Mouse (Mus musculus) ES-E14 (cell line): ENCODE measurements around the gene Pmm2. TPM values are rescaled to one million over a fixed set of nuclear protein-coding genes. Genes with fewer than 3 reads are reported as not detected.

Experiments used
- DNase-seq: peaks from one replicate; pipeline ENCODE4 v3.0.0-alpha.2; 2013; ENCODE audit warnings: low read depth, low spot score
- H3K27ac ChIP-seq: 2 replicates; pipeline ENCODE4 v1.5.1; 2012; ENCODE audit warnings: low read depth, mild to moderate bottlenecking, low read length, moderate library complexity, mixed read lengths; ENCODE audit not compliant: poor library complexity, insufficient read depth, severe bottlenecking
- H3K36me3 ChIP-seq: 2 replicates; pipeline ENCODE4 v1.6.1; 2012; ENCODE audit warnings: mild to moderate bottlenecking, low read length, moderate library complexity, mixed read lengths; ENCODE audit not compliant: control insufficient read depth, poor library complexity, insufficient read depth, severe bottlenecking
- H3K4me1 ChIP-seq, 2 experiments: fragments of 150-350 bp in 1 of 2; sonication (generic) in 1 of 2; 2 replicates each; pipeline ENCODE4 v1.6.1; 2012; ENCODE audit warnings: low read length in 2 of 2, mild to moderate bottlenecking in 1 of 2, mixed read lengths in 1 of 2; ENCODE audit not compliant: control insufficient read depth in 2 of 2, insufficient read depth in 2 of 2, poor library complexity in 1 of 2
- H3K4me3 ChIP-seq, 2 experiments: fragments of 150-350 bp in 1 of 2; sonication (generic) in 1 of 2; 2 replicates each; pipeline ENCODE4 v1.5.1; 2012; ENCODE audit warnings: low read length in 2 of 2, low read depth in 1 of 2, mild to moderate bottlenecking in 1 of 2, mixed read lengths in 1 of 2; ENCODE audit not compliant: insufficient read depth in 1 of 2, poor library complexity in 1 of 2, severe bottlenecking in 1 of 2
- H3K9ac ChIP-seq: 2 replicates; pipeline ENCODE4 v1.6.1; 2012; ENCODE audit warnings: low read depth, mild to moderate bottlenecking, low read length, mixed read lengths; ENCODE audit not compliant: poor library complexity, insufficient read depth, severe bottlenecking
- H3K9me3 ChIP-seq: fragments of 150-350 bp; sonication (generic); 2 replicates; pipeline ENCODE4 v1.6.1; 2012; ENCODE audit warnings: low read depth, mild to moderate bottlenecking, low read length; ENCODE audit not compliant: control insufficient read depth, insufficient read depth
- CHD2 ChIP-seq: IDR thresholded peaks from 2 replicates; pipeline ENCODE4 v1.6.1; 2014; ENCODE audit warnings: mild to moderate bottlenecking, low read depth, low read length, inconsistent platforms
- HCFC1 ChIP-seq: IDR thresholded peaks from 2 replicates; pipeline ENCODE4 v1.6.1; 2012; ENCODE audit warnings: low read length, inconsistent platforms, borderline replicate concordance; ENCODE audit not compliant: insufficient read depth
- MAFK ChIP-seq: IDR thresholded peaks from 2 replicates; pipeline ENCODE4 v1.6.1; 2014; ENCODE audit warnings: mild to moderate bottlenecking, low read depth, low read length, inconsistent platforms; ENCODE audit not compliant: insufficient read depth
- ZC3H11A ChIP-seq: IDR thresholded peaks from 2 replicates; pipeline ENCODE4 v1.6.1; 2012; ENCODE audit warnings: low read depth, mild to moderate bottlenecking, inconsistent platforms, low read length, borderline replicate concordance
- ZNF384 ChIP-seq: IDR thresholded peaks from 2 replicates; pipeline ENCODE4 v1.6.1; 2012; ENCODE audit warnings: low read depth, low read length, inconsistent platforms
- in situ Hi-C, 2 experiments: fragments of 600-800 bp; cut with MboI; formaldehyde crosslinking; loops; one replicate each; pipeline ENCODE4 v1.15.1; 2025; ENCODE audit warnings: low sequenced_read_pairs in 2 of 2, inconsistent platforms in 1 of 2; ENCODE audit not compliant: unreplicated experiment in 2 of 2
- total RNA-seq: library from RNA; depleted of rRNA; stranded (reverse); fragments of 300-350 nt; gene quantifications from 2 replicates; pipeline ENCODE4 v1.2.3, GENCODE M21; 2012; rRNA removed

The Pmm2 gene
- total RNA-seq, 1 experiment, result 34.8 TPM

- TF ChIP-seq CHD2 (no peak), ZC3H11A (no peak), MAFK (no peak), ZNF384 (no peak), HCFC1 (no peak)
- in situ Hi-C loops, result no loop called here
- Histone ChIP-seq H3K4me1 (peaks cover 3 to 20% of the 10 kb centered on the region in 2 experiments; a peak in 2 of 4 replicates), H3K36me3 (peaks cover 75% of the 10 kb centered on the region), H3K9me3 (no peaks in the 10 kb centered on the region), H3K27ac (no peak overlapping the region), H3K4me3 (no peak overlapping the region), H3K9ac (no peak overlapping the region)
- DNase-seq, result no peak
Measured at GRCm38 (mm10) chr16:8711998-8712397, 74.5 kb downstream of the Pmm2 start.

Other genes with a start within 250 kb of the Pmm2 start
- gene Tmem114, start 212.5 kb upstream of the Pmm2 start, total RNA-seq, result not detected in 2 replicates
- 15.5 and 21.6 TPM in 2 replicates for gene Mettl22, start 166.9 kb upstream of the Pmm2 start, total RNA-seq
- gene Abat, start 124.2 kb upstream of the Pmm2 start, total RNA-seq, result 2.3 and 4.3 TPM in 2 replicates
- 20.7 and 25.7 TPM in 2 replicates for gene Tmem186, start within 50 bp of the Pmm2 start, total RNA-seq
- gene Carhsp1, start 34.5 kb downstream of the Pmm2 start, total RNA-seq, result 42.5 and 66.6 TPM in 2 replicates
- gene Gm5767, start 43.1 kb downstream of the Pmm2 start, total RNA-seq, result not detected in 2 replicates
- gene Usp7, start 154.6 kb downstream of the Pmm2 start, total RNA-seq, result 242 and 291 TPM in 2 replicates
- 46.6 and 47.4 TPM in 2 replicates for gene 1810013L24Rik, start 192.4 kb downstream of the Pmm2 start, total RNA-seq